8 mouse cellular contexts compared by ENCODE assay signal in genomic region chr7:30094646-30095429, GRCm38 (mm10). TPM values are rescaled to one million over a fixed set of nuclear protein-coding genes. Genes with fewer than 3 reads are reported as not detected.
DNase-seq lines count a peak whose midpoint lies in the region; ATAC-seq lines count a peak whose summit lies in the region.

TSS of gene Zfp260 (plus strand) at chr7:30094777.

- intact Hi-C loops in gastrocnemius, postnatal 14 days (cut with DNase I; ENCODE audit: low total_unique reads) = loop anchor here (10.0 kb wide), 1 partner anchor 70 kb away; the partner anchor contains the start of gene Zfp146
- intact Hi-C loops in left cerebral cortex, postnatal 10 days (cut with DNase I) = no loop called here

- peak; percentile 47 for ATAC-seq in inflammation-experienced regulatory T-cells, adult 6 months
- peak; percentile 62 for ATAC-seq in megakaryocyte-erythroid progenitor cell, adult 5-6 weeks (replicated peaks; ENCODE audit: low FRiP score, low TSS enrichment, poor library complexity, severe bottlenecking)

- peak; percentile 91 to 97 for DNase-seq in adrenal gland, adult (ENCODE audit: inconsistent age in 2 of 2, low spot score in 1 of 2)
- peak; percentile 98 for DNase-seq in embryo, embryonic 10.5 days (ENCODE audit: low spot score)
- peak; percentile 89 for DNase-seq in gastrocnemius, postnatal 14 days
- DNase-seq in left cerebral cortex, postnatal 10 days (ENCODE audit: extremely low spot score in 1 of 2, low spot score in 2 of 2) = peak; percentile 91 to 93
- DNase-seq in right cerebral cortex, postnatal 25 days = peak; percentile 89
- DNase-seq in urinary bladder, postnatal 4 days (ENCODE audit: low spot score in 2 of 2) = peak; percentile 84 to 89

RNA-seq across cellular contexts. Expression of gene Zfp260, which starts in this region (rescaled TPM):
- 10 to 100 TPM; 29.9 to 33.5 TPM for total RNA-seq in gastrocnemius, postnatal 14 days (2021)
- 10 to 100 TPM; 59.7 to 83.0 (median 70.5) TPM for polyA plus RNA-seq in inflammation-experienced regulatory T-cells, adult 6 months (2017; shearing (Covaris generic))
- total RNA-seq in left cerebral cortex, postnatal 10 days (2021) = 10 to 100 TPM; 53.8 to 57.4 TPM
- total RNA-seq in megakaryocyte-erythroid progenitor cell, adult 5-6 weeks (2014; fragmentation: Nextera tagmentation) = 10.5 and 20.6 TPM in 2 replicates
- 14.0 and 20.1 TPM in 2 replicates for total RNA-seq in megakaryocyte-erythroid progenitor cell, adult 5-6 weeks (2017)

Comparison
In these comparisons a context has a peak if more than half of its experiments do, and no peak if none do; other contexts are left out.
1. Peak in every context shown above with its lines: DNase-seq and ATAC-seq.